Mouse (Mus musculus): ENCODE results near the gene Hyal3.
A peak's percentile ranks its signal among the peaks of the same experiment; 100 is the strongest.

The Hyal3 gene

DNA sequence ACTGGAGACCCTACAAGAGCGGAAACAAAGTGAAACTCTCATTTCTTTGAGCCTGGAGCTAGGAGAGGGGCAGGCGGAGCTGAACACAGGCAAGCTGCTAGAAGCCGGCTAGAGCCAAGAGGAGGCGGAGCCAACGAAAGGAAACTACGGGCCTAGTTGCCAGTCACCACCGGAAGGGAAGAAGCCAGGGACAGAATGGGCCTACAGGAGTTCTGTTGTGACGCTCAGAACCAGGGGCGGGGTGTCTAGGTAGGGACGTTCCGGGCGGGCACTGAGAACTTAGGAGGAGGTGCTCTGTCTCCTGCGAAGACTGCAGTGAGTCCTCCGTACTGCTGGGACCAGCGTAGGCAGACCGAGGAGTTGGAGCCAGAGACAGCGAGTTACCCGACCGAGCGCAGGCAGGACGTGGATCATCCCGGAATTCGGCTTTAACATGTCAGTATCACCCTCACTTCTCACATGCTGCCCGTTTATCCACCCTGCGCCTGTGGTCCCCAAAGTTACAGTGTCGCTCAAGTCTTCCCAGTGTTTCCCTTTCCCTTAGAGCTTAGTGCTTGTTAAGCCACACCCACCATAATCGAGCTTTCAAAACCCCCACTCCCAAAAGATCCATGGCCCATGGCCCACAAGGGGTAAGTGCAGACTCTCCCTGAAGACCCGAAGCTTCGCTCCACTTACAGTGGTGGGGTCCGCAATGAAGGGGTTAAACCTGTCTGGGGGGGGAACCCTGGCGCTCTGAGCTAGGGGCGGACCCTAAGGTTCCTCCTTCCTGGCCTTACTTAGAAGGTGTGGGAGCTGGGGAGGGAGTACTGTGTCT, at the start of gene Hyal3:
Gene Hyal3, plus strand, starts transcription at position 318 of the 817 bp plus-strand sequence.
- DNase-seq (ENCODE audit: low read depth, low spot score) = no peak

DNA sequence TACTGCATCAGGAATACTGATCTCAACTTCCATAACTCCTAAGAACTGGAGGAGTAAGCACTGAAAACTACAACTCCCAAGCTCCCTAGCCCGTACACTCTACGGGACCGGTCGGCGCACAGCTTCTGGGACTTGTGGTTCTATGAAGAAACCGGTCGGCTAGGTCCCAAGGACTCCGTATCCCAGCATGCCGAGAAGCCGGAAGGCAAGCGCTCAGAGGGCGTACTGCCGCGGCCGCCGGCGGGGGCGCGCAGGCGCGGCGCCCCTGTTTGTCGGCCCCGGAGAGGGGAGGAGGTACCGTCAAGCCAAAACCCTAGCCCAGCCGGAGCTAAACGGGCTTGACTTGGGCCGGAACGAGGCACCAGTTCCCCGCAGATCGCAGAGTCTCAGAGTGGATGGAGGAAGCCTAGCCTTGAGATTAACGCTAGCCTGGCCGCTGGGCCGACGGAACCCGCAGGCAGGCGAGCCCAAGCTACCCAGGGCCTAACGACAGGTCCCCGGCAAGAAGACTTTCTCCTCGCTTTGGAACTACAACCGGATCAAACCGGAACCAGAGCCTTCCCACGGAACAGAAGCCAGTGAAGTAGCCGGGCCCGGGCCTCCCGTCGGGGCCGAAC, 46.7 kb upstream of the Hyal3 start, which contains the start of gene Tmem115:
Gene Tmem115, plus strand, starts transcription at position 155 of the 617 bp plus-strand sequence.
- peak; percentile 93 for DNase-seq (ENCODE audit: low read depth, low spot score)

- no peak for DNase-seq (ENCODE audit: low read depth, low spot score)
Observed at GRCm38 (mm10) chr9:107534408-107535202, 46.0 kb upstream of the Hyal3 start.

DNA sequence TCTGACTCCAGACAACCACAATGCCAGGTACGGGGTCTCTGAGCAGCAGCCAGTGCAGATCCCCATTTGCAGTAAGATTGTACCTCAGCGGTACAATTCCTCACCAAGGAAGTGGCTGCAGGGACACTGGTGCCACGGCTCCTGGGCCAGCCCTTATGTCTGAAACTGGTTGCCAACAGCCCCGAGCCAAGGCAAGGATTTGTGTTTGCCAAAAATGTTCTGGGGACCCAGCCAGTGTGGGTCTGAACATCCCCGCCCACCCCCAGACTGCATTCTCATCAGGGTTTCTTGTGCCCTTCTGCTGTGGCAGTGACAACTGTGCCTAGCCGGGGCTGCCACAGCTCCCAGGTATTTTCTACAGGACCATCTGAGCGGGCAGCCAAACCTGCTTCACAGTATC, 42.4 kb upstream of the Hyal3 start:
- DNase-seq (ENCODE audit: low read depth, low spot score) = no peak

- DNase-seq (ENCODE audit: low read depth, low spot score) = no peak
Observed at GRCm38 (mm10) chr9:107538711-107539110, 41.9 kb upstream of the Hyal3 start.

DNA sequence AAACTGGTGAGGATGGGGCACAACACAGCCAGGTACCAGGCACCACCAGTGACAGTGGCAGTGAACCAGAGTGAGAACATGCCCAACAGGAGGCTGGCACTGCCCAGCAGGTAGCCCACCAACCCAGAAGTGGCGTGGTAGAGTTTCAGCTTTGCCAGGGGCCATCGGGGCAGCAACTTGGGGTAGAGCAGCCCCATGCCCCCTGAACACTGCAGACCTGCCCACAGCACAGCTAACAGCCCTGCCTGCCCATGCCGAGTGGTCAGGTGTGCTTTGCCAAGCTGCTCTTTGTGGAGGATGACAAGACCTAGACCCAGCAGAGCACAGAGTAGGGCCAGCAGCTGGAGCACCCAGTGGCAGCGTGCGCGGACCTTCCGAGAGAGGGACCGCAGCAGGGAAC, 40.7 kb upstream of the Hyal3 start:
- no peak for DNase-seq (ENCODE audit: low read depth, low spot score)

GRCm38 (mm10) chr9:107540420-107540819, 40.2 kb upstream of the Hyal3 start:
- DNase-seq (ENCODE audit: low read depth, low spot score) = no peak

DNA sequence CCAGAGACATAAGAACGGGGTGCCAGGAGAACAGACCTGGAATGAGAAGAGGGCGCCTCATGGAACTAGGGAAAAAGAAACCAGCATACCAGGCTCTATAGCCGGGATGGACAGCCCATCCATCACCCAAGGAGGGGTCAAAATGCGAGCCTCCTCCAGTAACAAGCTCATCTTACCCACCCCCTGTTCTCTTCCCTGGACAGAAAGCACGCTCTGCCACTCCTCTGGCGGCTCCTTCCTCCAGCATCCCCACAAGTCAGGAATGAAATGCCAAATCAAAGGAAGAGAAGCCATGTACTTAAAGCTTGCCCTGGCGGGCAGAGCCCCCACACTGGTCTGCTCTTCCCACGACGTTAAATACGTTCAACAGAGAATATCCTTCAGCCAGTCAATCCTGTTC, 39.6 kb upstream of the Hyal3 start:
- no peak for DNase-seq (ENCODE audit: low read depth, low spot score)

- DNase-seq (ENCODE audit: low read depth, low spot score) = peak; percentile 86
Observed at GRCm38 (mm10) chr9:107541474-107542351, 38.9 kb upstream of the Hyal3 start, which contains the start of the genes Cyb561d2 and Nprl2. TSS of gene Cyb561d2 (minus strand) at chr9:107542193. TSS of gene Nprl2 (plus strand) at chr9:107542226.

DNA sequence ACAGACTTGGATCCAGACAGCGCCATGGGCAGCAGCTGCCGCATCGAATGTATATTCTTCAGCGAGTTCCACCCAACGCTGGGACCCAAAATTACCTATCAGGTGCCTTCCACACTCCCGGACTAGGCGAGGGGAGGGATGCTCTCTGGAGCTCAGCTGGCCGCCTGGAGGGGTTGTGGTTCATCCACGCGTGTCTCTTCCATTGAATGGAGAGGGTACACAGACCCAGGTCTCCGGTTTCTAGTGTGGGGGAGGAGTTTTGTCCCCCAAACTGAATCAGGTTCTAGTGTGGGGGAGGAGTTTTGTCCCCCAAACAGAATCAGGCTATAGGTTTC, 38.3 kb upstream of the Hyal3 start:
- no peak for DNase-seq (ENCODE audit: low read depth, low spot score)

GRCm38 (mm10) chr9:107542721-107543120, 37.9 kb upstream of the Hyal3 start:
- no peak for DNase-seq (ENCODE audit: low read depth, low spot score)

- no peak for DNase-seq (ENCODE audit: low read depth, low spot score)
Observed at GRCm38 (mm10) chr9:107543299-107543698, 37.3 kb upstream of the Hyal3 start.

GRCm38 (mm10) chr9:107544196-107544700, 36.4 kb upstream of the Hyal3 start:
- no peak for DNase-seq (ENCODE audit: low read depth, low spot score)

- no peak for DNase-seq (ENCODE audit: low read depth, low spot score)
Observed at GRCm38 (mm10) chr9:107544729-107545128, 35.9 kb upstream of the Hyal3 start.

- DNase-seq (ENCODE audit: low read depth, low spot score) = no peak
Observed at GRCm38 (mm10) chr9:107545199-107545598, 35.4 kb upstream of the Hyal3 start.

DNA sequence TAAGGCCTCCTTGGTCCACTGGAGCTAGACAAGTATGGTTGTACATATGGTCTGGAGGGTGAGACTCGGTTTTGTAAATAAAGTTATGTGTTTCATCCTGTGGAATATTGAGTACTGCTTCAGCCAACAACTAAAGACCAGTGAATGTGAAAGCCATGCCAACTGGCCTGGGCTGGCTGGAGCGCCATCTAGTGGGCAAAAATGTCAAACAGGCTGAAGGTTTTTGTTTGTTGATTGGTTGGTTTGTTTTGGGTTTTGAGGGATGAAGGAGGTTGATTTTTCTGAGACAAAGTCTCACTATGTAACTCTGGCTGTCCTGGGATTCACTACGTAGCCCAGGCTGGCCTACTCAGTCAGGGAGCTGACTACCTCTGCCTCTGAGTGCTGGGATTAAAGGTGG, 35.0 kb upstream of the Hyal3 start:
- no peak for DNase-seq (ENCODE audit: low read depth, low spot score)

- no peak for DNase-seq (ENCODE audit: low read depth, low spot score)
Observed at GRCm38 (mm10) chr9:107547026-107547425, 33.6 kb upstream of the Hyal3 start, which contains the start of gene Zmynd10. TSS of gene Zmynd10 (plus strand) at chr9:107547298.

GRCm38 (mm10) chr9:107547957-107548356, 32.7 kb upstream of the Hyal3 start:
- no peak for DNase-seq (ENCODE audit: low read depth, low spot score)

- DNase-seq (ENCODE audit: low read depth, low spot score) = no peak
Observed at GRCm38 (mm10) chr9:107548820-107549219, 31.8 kb upstream of the Hyal3 start.

DNA sequence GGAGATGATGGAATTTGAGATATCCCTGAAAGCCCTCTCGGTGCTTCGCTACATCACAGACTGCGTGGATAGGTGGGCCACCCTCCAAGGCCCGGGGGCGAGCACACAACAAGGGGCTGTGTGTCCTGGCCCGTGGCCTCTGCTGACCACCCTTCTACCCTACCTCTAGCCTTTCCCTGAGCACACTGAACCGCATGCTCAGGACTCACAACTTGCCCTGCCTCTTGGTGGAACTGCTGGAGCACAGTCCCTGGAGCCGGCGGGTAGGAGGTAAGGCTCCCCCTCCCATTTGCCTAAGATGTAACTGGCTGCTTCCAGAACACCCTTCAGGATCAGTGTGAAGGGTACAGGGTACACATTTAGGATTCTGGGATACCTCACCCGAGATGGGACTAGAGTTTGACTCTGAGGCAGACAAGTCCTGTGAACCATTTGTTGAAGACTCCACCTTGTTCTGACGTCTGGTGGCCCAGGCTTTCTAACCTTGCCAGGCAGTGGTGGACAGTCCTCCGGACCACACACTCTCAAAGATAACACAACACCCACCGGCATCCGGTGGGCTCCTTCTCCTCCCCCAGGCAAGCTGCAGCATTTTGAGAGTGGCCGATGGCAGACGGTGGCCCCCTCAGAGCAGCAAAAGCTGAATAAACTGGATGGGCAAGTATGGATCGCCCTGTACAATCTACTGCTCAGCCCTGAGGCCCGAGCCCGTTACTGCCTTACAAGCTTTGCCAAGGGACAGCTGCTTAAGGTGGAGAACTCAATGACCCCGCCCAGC, 31.1 kb upstream of the Hyal3 start:
- DNase-seq (ENCODE audit: low read depth, low spot score) = no peak

Measured in WW6 (cell line).